Mouse (Mus musculus): ENCODE results near the gene Cnnm2. TPM values are rescaled to one million over a fixed set of nuclear protein-coding genes. Genes with fewer than 3 reads are reported as not detected.

Gene Cnnm2
- total and polyA plus RNA-seq, 2 experiments from 2014 or later: 6.2 to 16.6 TPM

DNA sequence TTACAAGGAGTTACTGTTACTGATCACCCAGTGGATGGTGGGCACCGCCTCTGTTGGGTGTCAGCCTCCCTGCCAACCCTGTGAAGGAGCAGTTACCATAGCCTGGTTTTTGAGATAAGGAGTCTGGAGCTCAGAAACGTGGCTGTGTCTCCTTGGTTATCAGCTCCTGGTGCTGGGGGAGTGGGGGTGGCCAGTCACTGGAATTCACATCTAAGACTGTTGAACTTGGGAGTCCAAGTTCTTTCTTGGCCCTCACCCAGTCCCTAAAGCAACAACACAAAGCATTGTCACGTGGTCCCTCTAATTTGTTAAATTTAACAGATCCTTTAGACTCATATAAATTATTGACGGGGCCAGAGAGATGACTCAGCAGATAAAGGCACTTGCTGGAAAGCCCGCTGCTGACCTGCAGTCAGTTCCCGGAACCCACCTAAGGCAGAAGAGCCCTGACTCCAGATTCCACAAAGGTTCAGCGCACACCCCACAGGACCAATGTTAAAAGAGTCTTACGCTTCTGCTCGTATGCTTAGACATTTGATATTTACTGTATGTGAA is 88.1 kb downstream of the Cnnm2 start:
- no peak overlapping the region for H3K9ac ChIP-seq
- no peaks in the 10 kb centered on the region for H3K9me3 ChIP-seq (ENCODE audit: low read length)
- H3K27ac ChIP-seq (ENCODE audit: low read depth, low read length): no peak overlapping the region
- 79% methylated on average over 9 of the region's 9 CpGs for WGBS
- TF ChIP-seq CTCF (IDR thresholded peaks at IDR 0.05; ENCODE audit: low read depth): no peak
- no peak overlapping the region for H3K4me3 ChIP-seq (ENCODE audit: low read depth, low read length)
- no peaks in the 10 kb centered on the region for H3K4me1 ChIP-seq (ENCODE audit: insufficient read depth)
- H3K27me3 ChIP-seq (ENCODE audit: insufficient read depth, low read length): no peaks in the 10 kb centered on the region
- no peak for DNase-seq
- ATAC-seq: no peak
- no peak overlapping the region for H3K4me2 ChIP-seq (ENCODE audit: low read depth)
- no peaks in the 10 kb centered on the region for H3K36me3 ChIP-seq (ENCODE audit: insufficient read depth)

DNA sequence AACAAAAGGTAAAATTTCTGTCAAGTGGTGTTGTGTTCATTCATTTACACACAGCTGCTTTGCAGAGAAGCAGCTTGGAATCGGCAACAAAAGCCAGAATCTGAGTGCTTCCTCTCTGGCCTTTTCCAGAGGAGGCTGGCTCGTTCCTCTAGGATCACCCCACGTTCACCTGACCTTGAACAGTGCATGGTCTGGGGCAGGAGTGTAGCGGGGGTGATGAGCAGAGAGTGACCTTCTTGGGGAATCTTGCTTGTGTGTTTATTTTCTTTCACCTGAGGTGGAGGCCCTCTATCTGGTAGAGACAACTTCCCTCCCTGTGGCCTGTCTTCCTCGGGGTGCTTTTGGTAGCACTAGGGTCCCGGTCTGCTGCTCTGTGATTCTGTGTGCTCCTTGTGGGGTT is 94.8 kb downstream of the Cnnm2 start:
- Histone ChIP-seq H3K9ac (no peak overlapping the region), H3K27ac (ENCODE audit: low read depth, low read length) (peak overlapping the region; percentile 3; the same call in 1 of the 2 replicates), H3K4me1 (ENCODE audit: insufficient read depth) (0 out of 2 replicates have a peak, but pooled peaks cover 3% of the 10 kb centered on the region), H3K36me3 (ENCODE audit: insufficient read depth) (no peaks in the 10 kb centered on the region), H3K4me2 (ENCODE audit: low read depth) (no peak overlapping the region), H3K27me3 (ENCODE audit: insufficient read depth, low read length) (no peaks in the 10 kb centered on the region), H3K4me3 (ENCODE audit: low read depth, low read length) (no peak overlapping the region), H3K9me3 (ENCODE audit: low read length) (no peaks in the 10 kb centered on the region)
- DNase-seq (no peak), ATAC-seq (no peak)
- WGBS: 60% methylated on average over 6 of the region's 6 CpGs
- no peak for TF ChIP-seq CTCF (IDR thresholded peaks at IDR 0.05; ENCODE audit: low read depth)

GRCm38 (mm10) chr19:46856780-46857179 is 95.4 kb downstream of the Cnnm2 start:
- Histone ChIP-seq H3K9me3 (ENCODE audit: low read length) (no peaks in the 10 kb centered on the region), H3K4me1 (ENCODE audit: insufficient read depth) (0 out of 2 replicates have a peak, but pooled peaks cover 3% of the 10 kb centered on the region), H3K27me3 (ENCODE audit: insufficient read depth, low read length) (no peaks in the 10 kb centered on the region), H3K36me3 (ENCODE audit: insufficient read depth) (no peaks in the 10 kb centered on the region), H3K4me3 (ENCODE audit: low read depth, low read length) (no peak overlapping the region), H3K9ac (no peak overlapping the region), H3K4me2 (ENCODE audit: low read depth) (no peak overlapping the region), H3K27ac (ENCODE audit: low read depth, low read length) (0 out of 2 replicates have a peak overlapping the region, but pooled peaks have one; percentile 3)
- 22% methylated on average over 10 of the region's 10 CpGs for WGBS
- ATAC-seq: no peak
- no peak for DNase-seq
- no peak for TF ChIP-seq CTCF (IDR thresholded peaks at IDR 0.05; ENCODE audit: low read depth)

DNA sequence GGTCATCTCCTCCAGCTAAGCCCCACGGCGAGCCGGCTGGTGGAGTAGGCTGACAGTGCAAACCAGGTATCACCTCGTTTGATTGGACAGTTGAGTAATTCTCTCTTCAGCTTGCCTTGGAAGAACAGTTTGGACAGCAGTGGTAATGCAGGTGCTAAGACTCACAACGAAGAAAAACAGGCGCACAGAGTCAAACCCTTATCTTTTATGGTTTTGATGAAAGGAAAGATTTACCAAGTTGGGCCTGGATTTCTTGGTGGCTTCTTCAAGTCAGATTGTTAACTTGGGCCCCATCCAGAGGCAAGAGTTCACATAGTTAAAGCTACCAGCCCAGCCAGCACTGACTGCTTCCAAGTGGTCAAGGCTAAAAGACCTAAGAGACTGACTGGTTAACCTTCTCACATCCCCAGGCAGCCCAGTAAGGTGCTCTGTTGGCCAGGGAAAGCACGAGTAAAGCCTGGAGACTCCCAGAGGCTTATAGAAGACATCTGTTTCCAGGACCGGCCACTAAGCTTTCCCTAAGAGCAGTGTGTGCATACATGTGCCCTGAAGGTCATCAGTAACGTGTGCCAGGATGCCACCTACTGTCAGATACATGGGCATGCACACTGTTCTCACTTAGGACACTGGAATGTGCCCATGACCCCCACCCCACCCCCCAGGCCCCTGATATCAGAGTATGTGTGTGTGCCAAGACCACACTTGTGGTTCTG is 96.0 kb downstream of the Cnnm2 start:
- 72% methylated on average over 9 of the region's 9 CpGs for WGBS
- H3K4me2 ChIP-seq (ENCODE audit: low read depth): no peak overlapping the region
- H3K4me3 ChIP-seq (ENCODE audit: low read depth, low read length): no peak overlapping the region
- H3K36me3 ChIP-seq (ENCODE audit: insufficient read depth): no peaks in the 10 kb centered on the region
- H3K27ac ChIP-seq (ENCODE audit: low read depth, low read length): no peak overlapping the region
- H3K4me1 ChIP-seq (ENCODE audit: insufficient read depth): 0 out of 2 replicates have a peak, but pooled peaks cover 3% of the 10 kb centered on the region
- peak; percentile 50 for TF ChIP-seq CTCF (IDR thresholded peaks at IDR 0.05; ENCODE audit: low read depth)
- H3K9me3 ChIP-seq (ENCODE audit: low read length): no peaks in the 10 kb centered on the region
- no peaks in the 10 kb centered on the region for H3K27me3 ChIP-seq (ENCODE audit: insufficient read depth, low read length)
- H3K9ac ChIP-seq: no peak overlapping the region
- no peak for DNase-seq
- peak; percentile 54; the same call in 1 of the 2 replicates for ATAC-seq

- no peak for TF ChIP-seq CTCF (IDR thresholded peaks at IDR 0.05; ENCODE audit: low read depth)
- Histone ChIP-seq H3K9me3 (ENCODE audit: low read length) (no peaks in the 10 kb centered on the region), H3K4me3 (ENCODE audit: low read depth, low read length) (no peak overlapping the region), H3K9ac (no peak overlapping the region), H3K4me1 (ENCODE audit: insufficient read depth) (0 out of 2 replicates have a peak, but pooled peaks cover 3% of the 10 kb centered on the region), H3K36me3 (ENCODE audit: insufficient read depth) (no peaks in the 10 kb centered on the region), H3K27me3 (ENCODE audit: insufficient read depth, low read length) (no peaks in the 10 kb centered on the region), H3K27ac (ENCODE audit: low read depth, low read length) (no peak overlapping the region), H3K4me2 (ENCODE audit: low read depth) (no peak overlapping the region)
- WGBS: 77% methylated on average over 7 of the region's 7 CpGs
- ATAC-seq (no peak), DNase-seq (no peak)
Observed at GRCm38 (mm10) chr19:46858200-46858599, 96.8 kb downstream of the Cnnm2 start.

GRCm38 (mm10) chr19:46862556-46862955 is 101.2 kb downstream of the Cnnm2 start:
- no peak overlapping the region for H3K9ac ChIP-seq
- no peak overlapping the region for H3K27ac ChIP-seq (ENCODE audit: low read depth, low read length)
- WGBS: 64% methylated on average over 3 of the region's 3 CpGs
- no peak for TF ChIP-seq CTCF (IDR thresholded peaks at IDR 0.05; ENCODE audit: low read depth)
- no peaks in the 10 kb centered on the region for H3K4me1 ChIP-seq (ENCODE audit: insufficient read depth)
- H3K4me3 ChIP-seq (ENCODE audit: low read depth, low read length): no peak overlapping the region
- H3K27me3 ChIP-seq (ENCODE audit: insufficient read depth, low read length): no peaks in the 10 kb centered on the region
- no peaks in the 10 kb centered on the region for H3K9me3 ChIP-seq (ENCODE audit: low read length)
- ATAC-seq (no peak), DNase-seq (no peak)
- H3K36me3 ChIP-seq (ENCODE audit: insufficient read depth): no peaks in the 10 kb centered on the region; the same call in 1 of the 2 replicates
- no peak overlapping the region for H3K4me2 ChIP-seq (ENCODE audit: low read depth)

GRCm38 (mm10) chr19:46863236-46863927 is 102.0 kb downstream of the Cnnm2 start:
- no peaks in the 10 kb centered on the region for H3K4me1 ChIP-seq (ENCODE audit: insufficient read depth)
- H3K27ac ChIP-seq (ENCODE audit: low read depth, low read length): no peak overlapping the region
- ATAC-seq (no peak), DNase-seq (no peak)
- WGBS: 80% methylated on average over 17 of the region's 17 CpGs
- H3K27me3 ChIP-seq (ENCODE audit: insufficient read depth, low read length): no peaks in the 10 kb centered on the region
- no peak overlapping the region for H3K4me3 ChIP-seq (ENCODE audit: low read depth, low read length)
- no peak overlapping the region for H3K9ac ChIP-seq
- H3K4me2 ChIP-seq (ENCODE audit: low read depth): no peak overlapping the region
- H3K36me3 ChIP-seq (ENCODE audit: insufficient read depth): no peaks in the 10 kb centered on the region; the same call in 1 of the 2 replicates
- H3K9me3 ChIP-seq (ENCODE audit: low read length): no peaks in the 10 kb centered on the region
- TF ChIP-seq CTCF (IDR thresholded peaks at IDR 0.05; ENCODE audit: low read depth): no peak
